Mouse (Mus musculus): Measurements from ENCODE around the gene Rgs3. TPM values are rescaled to one million over a fixed set of nuclear protein-coding genes. Genes with fewer than 3 reads are reported as not detected.
A peak's percentile ranks its signal among the peaks of the same experiment; 100 is the strongest.

Gene Rgs3
- polyA plus RNA-seq, 1 experiment from 2014 or later = 62.2 TPM

GRCm38 (mm10) chr4:62694703-62695439 lies 135.2 kb downstream of the Rgs3 start:
- peaks cover 37% of the 10 kb centered on the region for H3K36me3 ChIP-seq
- no peak overlapping the region for H3K4me2 ChIP-seq
- WGBS = 79% methylated on average over 11 of the region's 11 CpGs
- ATAC-seq (ENCODE audit: extremely low read depth, insufficient number of reproducible peaks, low FRiP score, low TSS enrichment) = no peak
- peak overlapping the region; percentile 61 for H3K27ac ChIP-seq (replicated peaks)
- H3K4me3 ChIP-seq = no peak overlapping the region
- H3K9ac ChIP-seq = 0 out of 2 replicates have a peak overlapping the region, but pooled peaks have one; percentile 9
- H3K9me3 ChIP-seq = no peaks in the 10 kb centered on the region
- peaks cover 87% of the 10 kb centered on the region for H3K4me1 ChIP-seq
- H3K27me3 ChIP-seq (replicated peaks) = peaks cover 54% of the 10 kb centered on the region

DNA sequence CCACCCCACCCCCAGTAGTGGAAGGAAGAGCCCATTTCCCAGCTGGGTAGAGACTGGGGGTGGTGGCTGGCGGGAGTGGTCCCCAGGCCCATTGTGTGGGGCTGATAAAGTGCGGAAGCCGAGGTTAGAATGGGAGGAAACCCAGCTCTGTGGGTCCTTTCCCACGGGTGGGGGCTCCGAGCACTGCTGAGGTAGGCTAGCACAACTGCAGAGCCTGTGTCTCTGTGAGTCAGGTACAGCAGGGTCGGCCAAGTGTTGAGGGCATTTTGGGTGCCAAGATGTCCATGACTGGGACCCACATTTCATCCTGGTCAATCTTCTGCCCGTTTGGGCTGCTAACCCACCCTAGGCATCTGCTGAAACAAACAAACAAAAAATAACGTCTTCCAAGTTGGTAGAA lies 135.9 kb downstream of the Rgs3 start:
- 49% methylated on average over 8 of the region's 8 CpGs for WGBS
- H3K36me3 ChIP-seq = peaks cover 38% of the 10 kb centered on the region
- H3K4me3 ChIP-seq = no peak overlapping the region
- peak overlapping the region; percentile 61 for H3K27ac ChIP-seq (replicated peaks)
- no peak overlapping the region for H3K9ac ChIP-seq
- H3K27me3 ChIP-seq (replicated peaks) = peaks cover 54% of the 10 kb centered on the region
- H3K9me3 ChIP-seq = no peaks in the 10 kb centered on the region
- ATAC-seq (ENCODE audit: extremely low read depth, insufficient number of reproducible peaks, low FRiP score, low TSS enrichment) = no peak
- peaks cover 91% of the 10 kb centered on the region for H3K4me1 ChIP-seq
- H3K4me2 ChIP-seq = no peak overlapping the region

DNA sequence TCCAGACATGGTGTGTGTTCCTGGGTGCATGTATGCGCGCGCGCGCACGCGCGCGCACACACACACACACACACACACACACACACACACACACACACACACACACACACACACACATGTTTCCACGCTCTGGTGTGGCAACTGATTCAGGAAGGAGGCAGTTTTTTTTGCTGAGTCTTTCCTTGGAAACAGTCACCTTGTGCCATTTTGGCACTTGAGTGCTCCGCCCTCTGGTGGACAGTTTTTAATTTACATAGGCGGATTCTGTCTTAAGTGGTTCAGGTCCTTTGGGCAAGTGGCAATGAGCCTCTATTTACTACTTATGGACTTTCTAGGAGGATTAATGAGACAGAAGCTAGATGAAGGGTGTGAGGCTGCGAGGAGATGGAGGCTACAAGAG lies 136.3 kb downstream of the Rgs3 start:
- no peaks in the 10 kb centered on the region for H3K9me3 ChIP-seq
- 71% methylated on average over 11 of the region's 13 CpGs for WGBS
- ATAC-seq (ENCODE audit: extremely low read depth, insufficient number of reproducible peaks, low FRiP score, low TSS enrichment) = no peak
- H3K4me3 ChIP-seq = no peak overlapping the region
- peaks cover 91% of the 10 kb centered on the region for H3K4me1 ChIP-seq
- 0 out of 2 replicates have a peak overlapping the region, but pooled peaks have one; percentile 35 for H3K9ac ChIP-seq
- H3K4me2 ChIP-seq = no peak overlapping the region
- peaks cover 39% of the 10 kb centered on the region for H3K36me3 ChIP-seq
- peak overlapping the region; percentile 61 for H3K27ac ChIP-seq (replicated peaks)
- H3K27me3 ChIP-seq (replicated peaks) = peaks cover 54% of the 10 kb centered on the region

DNA sequence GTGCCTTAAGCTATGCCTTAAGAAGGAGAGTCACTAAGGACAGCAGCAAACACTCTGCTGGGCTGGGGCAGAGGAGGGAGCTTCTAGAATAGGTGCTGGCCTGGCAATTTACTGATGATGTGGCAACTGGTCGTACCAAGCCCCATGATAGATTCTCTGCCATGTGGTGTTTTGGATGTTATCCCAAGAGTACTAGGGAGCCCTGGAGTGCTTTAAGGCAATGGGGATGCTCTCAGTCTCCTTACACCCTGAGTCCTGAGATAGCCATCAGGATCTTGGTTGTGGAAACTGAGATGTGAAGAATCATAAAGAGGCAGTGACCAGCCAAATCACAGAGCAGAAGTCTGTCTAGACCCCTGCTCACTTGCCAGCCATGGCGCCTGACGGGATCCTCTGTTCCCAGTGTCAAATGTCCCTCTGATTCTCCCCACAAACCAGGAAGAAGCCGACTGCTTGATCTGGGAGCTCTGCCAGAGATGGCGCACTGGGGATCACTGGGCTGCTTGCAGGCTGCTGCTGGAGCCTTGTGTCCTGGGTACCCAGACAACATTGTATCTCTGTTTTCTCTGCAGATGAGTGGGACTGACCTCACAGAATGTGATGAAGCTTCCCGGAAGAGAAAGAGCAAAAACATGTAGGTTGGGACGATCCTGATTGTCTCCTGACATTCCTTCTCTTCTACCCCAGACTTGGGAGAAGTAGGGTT lies 137.2 kb downstream of the Rgs3 start:
- no peak overlapping the region for H3K4me3 ChIP-seq
- peaks cover 91% of the 10 kb centered on the region for H3K4me1 ChIP-seq
- peaks cover 41% of the 10 kb centered on the region for H3K36me3 ChIP-seq
- no peak for ATAC-seq (ENCODE audit: extremely low read depth, insufficient number of reproducible peaks, low FRiP score, low TSS enrichment)
- H3K4me2 ChIP-seq = no peak overlapping the region
- 0 out of 2 replicates have a peak overlapping the region, but pooled peaks have one; percentile 35 for H3K9ac ChIP-seq
- no peaks in the 10 kb centered on the region for H3K9me3 ChIP-seq
- peak overlapping the region; percentile 61 for H3K27ac ChIP-seq (replicated peaks)
- H3K27me3 ChIP-seq (replicated peaks) = peaks cover 48% of the 10 kb centered on the region
- WGBS = 41% methylated on average over 7 of the region's 7 CpGs

- H3K4me2 ChIP-seq = 0 out of 2 replicates have a peak overlapping the region, but pooled peaks have one; percentile 3
- WGBS = 11% methylated on average over 2 of the region's 2 CpGs
- H3K9ac ChIP-seq = peak overlapping the region; percentile 65
Observed at GRCm38 (mm10) chr4:62697469-62697868, 137.8 kb downstream of the Rgs3 start.

GRCm38 (mm10) chr4:62698521-62698920 lies 138.9 kb downstream of the Rgs3 start:
- H3K27ac ChIP-seq (replicated peaks) = peak overlapping the region; percentile 83
- peaks cover 32% of the 10 kb centered on the region for H3K27me3 ChIP-seq (replicated peaks)
- H3K9me3 ChIP-seq = no peaks in the 10 kb centered on the region
- ATAC-seq (ENCODE audit: extremely low read depth, insufficient number of reproducible peaks, low FRiP score, low TSS enrichment) = no peak
- no peak overlapping the region for H3K4me3 ChIP-seq
- WGBS = 56% methylated on average over 3 of the region's 3 CpGs
- peaks cover 33% of the 10 kb centered on the region for H3K36me3 ChIP-seq
- H3K9ac ChIP-seq = 0 out of 2 replicates have a peak overlapping the region, but pooled peaks have one; percentile 33
- peaks cover 81% of the 10 kb centered on the region for H3K4me1 ChIP-seq
- H3K4me2 ChIP-seq = no peak overlapping the region

More at GRCm38 (mm10) chr4:62697469-62697868, 137.8 kb downstream of the Rgs3 start:
- Histone ChIP-seq H3K9me3 (no peaks in the 10 kb centered on the region), H3K27ac (replicated peaks) (peak overlapping the region; percentile 61), H3K27me3 (replicated peaks) (peaks cover 42% of the 10 kb centered on the region), H3K4me1 (peaks cover 85% of the 10 kb centered on the region), H3K36me3 (peaks cover 36% of the 10 kb centered on the region), H3K4me3 (no peak overlapping the region)
- ATAC-seq (ENCODE audit: extremely low read depth, insufficient number of reproducible peaks, low FRiP score, low TSS enrichment) = no peak

DNA sequence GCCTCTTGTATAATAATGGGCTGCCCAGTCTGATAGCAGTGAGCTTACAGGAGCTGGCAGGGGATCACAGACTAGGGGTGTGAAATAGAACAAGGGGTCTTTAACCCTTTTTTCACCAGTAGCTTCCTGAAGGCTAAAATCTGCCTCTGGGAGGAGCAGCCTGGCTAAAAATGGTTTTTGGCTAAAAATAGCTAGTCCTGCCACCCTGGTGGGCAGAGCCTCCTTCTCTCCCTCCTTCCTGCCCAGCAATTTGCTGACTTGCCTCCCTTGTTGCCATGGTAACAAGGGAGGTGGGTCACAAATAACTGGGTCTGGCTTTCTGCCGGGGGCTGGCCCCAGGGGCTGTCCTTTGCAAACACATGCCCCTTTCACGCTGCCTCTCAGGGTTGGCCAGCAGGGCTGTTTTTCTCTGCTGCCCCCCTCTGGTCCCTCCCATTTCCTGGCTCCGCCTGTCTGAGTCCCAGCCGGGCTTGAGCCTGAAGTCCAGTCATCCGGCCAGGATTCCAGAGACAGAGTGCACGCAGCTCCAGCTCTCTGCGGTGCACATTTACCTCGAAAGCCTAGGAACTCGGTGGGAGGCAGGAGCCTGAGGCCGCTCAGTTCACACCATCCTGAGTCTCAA lies 139.7 kb downstream of the Rgs3 start:
- WGBS = under 1% methylated on average over 10 of the region's 10 CpGs
- Histone ChIP-seq H3K36me3 (peaks cover 35% of the 10 kb centered on the region), H3K4me1 (peaks cover 81% of the 10 kb centered on the region), H3K27me3 (replicated peaks) (peaks cover 25% of the 10 kb centered on the region), H3K9ac (peak overlapping the region; percentile 86), H3K9me3 (no peaks in the 10 kb centered on the region), H3K4me2 (peak overlapping the region; percentile 82), H3K27ac (replicated peaks) (peak overlapping the region; percentile 83), H3K4me3 (peak overlapping the region; percentile 63)
- ATAC-seq (ENCODE audit: extremely low read depth, insufficient number of reproducible peaks, low FRiP score, low TSS enrichment) = peak; percentile 69

- Histone ChIP-seq H3K9me3 (no peaks in the 10 kb centered on the region), H3K9ac (peak overlapping the region; percentile 86), H3K4me1 (peaks cover 81% of the 10 kb centered on the region), H3K27me3 (replicated peaks) (peaks cover 14% of the 10 kb centered on the region), H3K36me3 (peaks cover 37% of the 10 kb centered on the region), H3K4me2 (peak overlapping the region; percentile 82), H3K27ac (replicated peaks) (peak overlapping the region; percentile 83), H3K4me3 (peak overlapping the region; percentile 63)
- ATAC-seq (ENCODE audit: extremely low read depth, insufficient number of reproducible peaks, low FRiP score, low TSS enrichment) = no peak
- WGBS = 32% methylated on average over 5 of the region's 5 CpGs
Observed at GRCm38 (mm10) chr4:62700426-62700825, 140.8 kb downstream of the Rgs3 start.

DNA sequence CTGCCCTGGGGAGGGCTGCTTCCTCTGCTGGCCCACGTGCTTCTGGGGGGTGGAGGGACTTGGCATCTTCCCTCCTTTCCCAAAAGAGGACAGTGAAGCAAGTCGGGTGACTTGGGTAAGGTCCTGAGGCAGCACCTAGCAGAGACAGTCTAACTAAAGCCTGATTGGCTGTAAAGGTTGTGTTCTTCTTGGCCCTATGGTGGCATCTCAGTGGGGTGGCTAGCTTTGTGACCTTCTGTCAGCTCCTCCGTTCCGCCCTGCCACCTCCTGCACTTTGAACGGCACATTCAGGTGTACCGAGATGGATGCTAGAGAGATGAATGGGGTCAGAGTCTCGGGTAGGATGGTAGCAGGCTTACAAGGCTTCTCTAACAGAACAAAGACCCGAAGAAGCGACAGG lies 143.5 kb downstream of the Rgs3 start:
- no peak for ATAC-seq (ENCODE audit: extremely low read depth, insufficient number of reproducible peaks, low FRiP score, low TSS enrichment)
- WGBS = 74% methylated on average over 9 of the region's 9 CpGs
- H3K4me1 ChIP-seq = peaks cover 56% of the 10 kb centered on the region
- 0 out of 2 replicates have a peak overlapping the region, but pooled peaks have one; percentile 25 for H3K9ac ChIP-seq
- no peak overlapping the region for H3K4me3 ChIP-seq
- H3K4me2 ChIP-seq = no peak overlapping the region
- no peak overlapping the region for H3K27ac ChIP-seq (replicated peaks)
- no peaks in the 10 kb centered on the region for H3K27me3 ChIP-seq (replicated peaks)
- H3K9me3 ChIP-seq = no peaks in the 10 kb centered on the region
- H3K36me3 ChIP-seq = peaks cover 37% of the 10 kb centered on the region

- no peak overlapping the region for H3K4me3 ChIP-seq
- H3K9ac ChIP-seq = peak overlapping the region; percentile 3
- no peak overlapping the region for H3K27ac ChIP-seq (replicated peaks)
- peaks cover 45% of the 10 kb centered on the region for H3K4me1 ChIP-seq
- ATAC-seq (ENCODE audit: extremely low read depth, insufficient number of reproducible peaks, low FRiP score, low TSS enrichment) = no peak
- 86% methylated on average over 13 of the region's 13 CpGs for WGBS
- no peak overlapping the region for H3K4me2 ChIP-seq
- H3K27me3 ChIP-seq (replicated peaks) = no peaks in the 10 kb centered on the region
- H3K36me3 ChIP-seq = peaks cover 37% of the 10 kb centered on the region
- no peaks in the 10 kb centered on the region for H3K9me3 ChIP-seq
Observed at GRCm38 (mm10) chr4:62704204-62704603, 144.6 kb downstream of the Rgs3 start.

- WGBS = 66% methylated on average over 10 of the region's 10 CpGs
- Histone ChIP-seq H3K36me3 (peaks cover 37% of the 10 kb centered on the region), H3K9me3 (no peaks in the 10 kb centered on the region), H3K4me1 (peaks cover 39% of the 10 kb centered on the region), H3K9ac (0 out of 2 replicates have a peak overlapping the region, but pooled peaks have one; percentile 6), H3K27me3 (replicated peaks) (no peaks in the 10 kb centered on the region), H3K4me2 (no peak overlapping the region), H3K4me3 (no peak overlapping the region), H3K27ac (replicated peaks) (peak overlapping the region; percentile 8; the same call in 1 of the 2 replicates)
- ATAC-seq (ENCODE audit: extremely low read depth, insufficient number of reproducible peaks, low FRiP score, low TSS enrichment) = no peak
Observed at GRCm38 (mm10) chr4:62705013-62705412, 145.4 kb downstream of the Rgs3 start.
